Mouse (Mus musculus) MN1 (cell line): ENCODE data around the gene Kcnmb1.

Experiments
- DNase-seq: peaks from one replicate; pipeline ENCODE4 v3.0.0-alpha.2; 2016; ENCODE audit warnings: low spot score

The Kcnmb1 gene

DNA sequence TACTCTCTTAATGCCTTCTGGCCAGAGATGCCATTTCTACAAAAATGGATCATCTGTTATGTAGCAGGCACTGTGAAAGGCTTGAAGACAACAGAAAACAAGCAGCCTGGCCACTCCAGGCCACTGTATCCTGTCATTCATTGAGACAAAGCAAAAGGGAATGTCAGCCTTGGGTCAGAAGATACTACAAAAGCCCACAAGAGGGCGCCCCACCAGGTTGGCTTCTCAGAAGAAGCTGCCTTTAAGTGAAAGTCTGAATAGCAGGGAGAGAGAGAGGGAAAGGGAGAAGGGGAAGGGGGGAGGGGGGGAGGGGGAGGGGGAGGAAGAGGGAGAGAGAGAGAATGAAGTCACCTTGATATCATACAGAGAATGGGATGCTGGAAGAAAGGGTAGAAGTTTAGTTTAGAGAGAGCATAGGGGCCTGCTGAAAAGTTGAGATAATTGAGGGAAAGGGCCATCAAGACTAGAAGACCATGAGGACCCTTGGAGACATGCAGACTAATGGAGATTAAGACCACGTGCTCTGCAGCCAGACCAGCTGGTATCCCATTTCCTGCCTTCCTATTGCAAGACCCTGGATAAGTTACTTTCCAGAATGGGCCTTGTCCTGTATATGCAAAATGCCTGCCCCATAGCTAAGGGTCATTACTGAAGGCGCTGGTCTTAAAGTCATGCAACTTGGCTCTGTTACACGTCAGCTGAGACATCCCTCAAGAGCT is 18.6 kb upstream of the Kcnmb1 start:
- no peak for DNase-seq

DNA sequence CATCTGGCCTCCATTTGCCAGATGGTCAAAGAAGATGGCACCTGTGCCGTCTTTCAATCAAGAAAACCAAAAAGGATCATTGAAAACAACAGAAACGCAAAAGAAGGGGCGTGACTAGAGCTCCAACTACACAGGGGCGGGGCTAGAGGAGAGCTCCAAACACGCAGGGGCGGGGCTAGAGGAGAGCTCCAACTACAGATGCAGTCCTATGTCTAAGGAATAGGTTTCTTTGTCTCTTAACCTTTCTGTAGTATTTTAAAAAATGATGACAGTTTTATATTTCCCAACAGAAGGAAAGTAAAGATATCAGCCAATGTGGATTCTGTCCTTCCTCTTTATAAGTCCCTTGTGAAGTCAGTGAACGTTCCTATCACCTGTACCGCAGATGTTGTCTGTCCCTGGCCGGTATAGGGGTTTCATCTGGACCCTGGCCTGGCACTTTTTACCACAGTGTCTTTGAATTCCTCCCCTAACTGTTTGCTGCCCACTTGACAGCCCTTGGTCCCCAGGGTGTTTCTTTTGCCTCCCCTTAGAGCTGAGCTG is 18.0 kb upstream of the Kcnmb1 start:
- no peak for DNase-seq

DNA sequence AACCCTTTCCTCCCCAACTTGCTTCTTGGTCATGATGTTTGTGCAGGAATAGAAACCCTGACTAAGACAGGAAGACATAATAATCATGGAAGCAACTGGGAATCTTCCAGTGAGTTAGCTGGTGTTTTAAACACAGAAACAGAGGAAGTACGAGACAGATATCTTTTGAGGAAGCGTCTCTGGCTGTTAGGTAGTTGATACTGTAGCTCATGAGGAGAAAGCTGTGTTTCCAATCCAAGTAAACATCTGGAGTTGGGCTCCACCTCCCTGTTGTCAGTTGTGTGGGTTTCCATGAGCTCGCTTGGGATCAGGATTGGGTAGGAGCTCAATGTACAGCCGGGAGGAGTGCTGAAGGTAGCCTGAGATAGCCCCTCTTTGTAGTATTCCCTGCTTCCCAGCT is 16.3 kb upstream of the Kcnmb1 start:
- DNase-seq, result no peak

DNA sequence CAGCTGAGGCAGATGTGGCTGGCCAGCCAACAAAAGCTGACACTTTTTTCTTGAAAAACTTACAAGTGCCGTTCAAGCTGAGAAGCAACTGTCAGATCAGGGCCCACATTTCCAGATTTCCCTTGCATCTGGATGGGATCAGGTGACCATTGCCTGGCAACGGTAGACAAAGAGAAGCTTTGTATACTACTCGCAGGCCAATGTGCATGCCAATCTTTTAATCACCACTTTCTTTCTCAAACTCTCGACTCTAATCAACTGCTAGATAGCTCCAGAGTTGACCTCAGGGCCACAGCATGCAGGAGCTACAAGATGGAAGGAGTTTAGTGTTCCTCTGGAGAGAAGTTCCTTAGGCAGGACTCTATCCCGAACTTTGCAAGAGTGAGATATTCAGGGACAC is 11.7 kb upstream of the Kcnmb1 start:
- DNase-seq, result no peak

DNA sequence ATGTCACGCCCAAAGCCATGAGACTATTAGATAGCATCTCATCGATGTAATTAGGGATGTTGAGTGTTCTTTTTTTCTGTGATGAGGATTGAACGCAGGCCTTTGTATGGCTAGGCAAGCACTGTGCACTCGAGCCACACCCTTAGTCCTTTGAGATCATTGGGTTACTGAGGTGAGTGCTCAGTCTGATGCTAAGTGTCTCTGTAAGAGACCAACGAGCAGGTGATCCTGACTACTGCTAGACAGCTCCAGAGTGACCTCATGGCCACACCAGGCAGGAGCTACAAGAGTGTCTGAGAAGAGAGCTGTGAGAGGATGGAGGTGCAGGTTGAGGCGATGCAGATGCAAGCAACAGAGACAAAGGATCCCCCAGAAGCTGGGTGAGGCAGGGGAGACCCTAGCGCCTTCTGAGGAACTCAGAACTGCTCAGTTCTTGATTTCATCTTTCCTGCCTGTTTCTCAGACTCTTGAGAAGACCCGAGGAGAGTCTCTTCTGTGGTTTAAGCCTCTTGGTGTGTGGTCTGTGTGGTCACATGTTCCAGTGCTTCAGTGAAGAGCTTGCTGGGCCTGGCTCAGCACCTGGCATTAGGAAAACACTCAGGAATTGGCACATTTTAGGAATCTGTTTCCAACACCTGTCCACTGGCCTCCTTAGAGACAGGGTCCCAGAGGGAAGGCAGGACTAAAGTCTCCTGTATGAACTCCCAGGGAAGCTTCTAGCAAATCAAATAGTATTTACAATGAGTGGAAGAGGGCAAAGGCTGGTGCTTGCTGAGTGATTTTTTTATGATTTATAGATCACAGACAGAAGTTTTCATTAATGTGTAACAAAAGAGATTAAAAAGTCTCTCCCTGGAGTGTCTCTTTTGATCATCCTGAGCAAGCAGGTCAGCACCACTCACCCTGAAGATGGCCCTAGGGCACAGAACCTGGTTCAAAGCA is 10.9 kb upstream of the Kcnmb1 start:
- DNase-seq, result no peak

DNA sequence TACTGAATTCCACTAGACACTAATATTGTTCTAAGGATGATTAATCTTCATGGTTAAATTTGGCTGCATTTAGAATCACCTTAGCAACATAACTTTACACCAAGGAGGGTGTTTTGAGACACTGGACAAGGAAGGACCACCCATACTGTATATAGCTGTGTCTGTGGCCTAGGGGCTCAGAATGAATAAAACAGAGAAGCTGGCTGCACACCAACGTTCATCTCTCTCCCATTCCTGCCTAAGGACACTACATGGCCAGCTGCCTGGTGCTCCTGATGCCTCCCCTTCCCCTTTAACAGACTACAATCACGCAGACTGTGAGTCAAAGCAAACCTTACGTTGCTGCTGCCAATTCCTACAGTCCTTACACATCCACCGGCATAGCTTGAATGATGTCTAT is 6.8 kb upstream of the Kcnmb1 start:
- no peak for DNase-seq

DNA sequence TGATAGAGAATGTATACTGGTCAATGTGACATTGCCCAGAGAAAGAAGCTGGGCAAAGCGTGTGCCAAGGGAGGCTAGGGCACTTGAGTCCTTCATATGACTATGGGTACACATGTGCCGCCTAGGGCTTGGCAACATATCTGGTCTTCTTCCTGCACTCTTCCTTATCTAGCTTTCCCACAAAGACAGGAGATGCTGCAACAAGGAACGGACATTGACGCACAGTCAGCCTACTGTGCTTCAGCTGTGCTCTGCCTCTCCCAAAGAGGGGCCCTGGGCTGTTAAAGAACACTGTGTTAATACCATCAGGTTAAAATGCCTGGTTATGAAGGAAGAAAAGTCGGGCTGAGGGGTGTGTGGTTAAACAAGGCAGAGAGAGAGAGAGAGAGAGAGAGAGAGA is 6.2 kb upstream of the Kcnmb1 start:
- no peak for DNase-seq

DNA sequence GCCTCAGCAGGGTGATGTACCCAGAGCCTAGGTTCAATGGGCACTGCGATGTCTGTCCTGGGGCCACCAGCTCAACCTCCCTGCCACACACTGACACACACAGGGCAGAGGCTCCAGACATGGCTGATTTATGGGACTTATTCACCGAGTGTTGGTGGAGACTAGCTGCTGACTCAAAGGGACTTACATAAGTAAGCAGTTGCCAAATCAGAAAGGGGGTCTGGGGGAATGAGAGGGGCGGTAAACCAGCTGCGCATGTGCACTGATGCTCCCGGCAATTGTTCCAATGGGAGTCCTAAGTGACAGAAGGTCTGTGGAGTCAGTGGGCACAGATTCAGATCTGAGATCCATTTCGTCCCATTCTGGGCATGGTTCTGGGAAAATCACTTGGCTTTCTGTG is 5.2 kb upstream of the Kcnmb1 start:
- no peak for DNase-seq

- DNase-seq, result no peak
Observed at GRCm38 (mm10) chr11:33958713-33959112, 4.1 kb upstream of the Kcnmb1 start.

GRCm38 (mm10) chr11:33962178-33962577 is 635 bp upstream of the Kcnmb1 start:
- no peak for DNase-seq

- DNase-seq, result no peak
Observed at GRCm38 (mm10) chr11:33965380-33965779, 2.6 kb downstream of the Kcnmb1 start.

DNA sequence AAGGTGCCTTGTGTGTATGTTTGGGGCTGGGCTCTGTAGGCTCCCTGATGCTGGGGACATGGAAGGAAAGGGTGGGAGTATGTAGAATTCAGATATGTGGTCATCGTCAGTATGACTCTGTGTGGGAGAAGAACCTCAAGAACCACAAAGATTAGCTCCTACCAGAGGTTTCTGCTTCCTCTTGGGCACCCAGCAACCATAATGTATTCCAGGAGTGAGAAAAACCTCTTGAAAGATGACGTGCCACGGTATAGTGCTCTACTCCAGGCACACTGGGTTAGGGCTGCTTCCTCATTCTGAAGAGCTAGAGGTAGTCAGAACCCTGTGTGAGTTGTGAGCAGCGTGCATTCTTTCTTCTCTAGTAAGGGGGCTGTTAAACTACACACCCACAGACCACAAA is 4.9 kb downstream of the Kcnmb1 start:
- DNase-seq, result no peak

DNA sequence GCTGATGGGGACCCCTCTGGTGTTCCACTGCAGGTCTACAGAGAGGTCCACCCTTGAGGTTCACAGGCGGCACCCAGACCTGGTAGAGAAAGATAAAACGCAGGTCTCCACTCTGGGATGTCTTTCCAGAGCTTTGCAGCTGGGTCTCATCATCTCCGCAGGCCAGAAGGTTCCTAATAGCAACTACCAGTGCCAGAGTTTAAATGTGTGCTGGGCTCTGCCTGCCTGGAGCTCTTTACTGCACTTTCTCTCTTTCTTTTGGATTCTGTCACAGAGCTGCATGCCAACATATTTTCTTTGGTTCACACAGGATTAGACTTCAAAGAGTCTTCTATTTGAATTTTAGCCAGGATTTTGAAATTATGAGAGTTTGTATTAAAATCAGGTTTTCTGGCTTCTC is 6.4 kb downstream of the Kcnmb1 start:
- no peak for DNase-seq

DNA sequence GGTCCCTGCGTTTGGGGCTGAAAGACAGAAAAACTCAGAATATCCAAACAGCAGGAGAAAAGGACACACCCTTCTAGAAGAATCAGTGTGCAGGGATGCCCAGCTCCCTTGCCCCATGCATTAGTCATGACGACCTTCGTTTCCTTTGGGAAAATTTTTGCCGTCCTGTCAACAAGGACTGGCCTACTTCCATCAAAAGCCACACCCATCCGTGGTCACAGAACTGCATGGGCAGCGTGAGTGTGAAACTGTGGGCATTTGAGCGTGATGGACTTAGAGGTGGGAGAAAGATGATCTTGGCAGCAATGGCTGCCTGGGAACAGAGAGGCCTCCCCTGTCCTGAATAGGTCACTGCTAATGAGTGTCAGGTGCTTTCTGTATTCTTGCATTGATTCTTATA is 9.3 kb downstream of the Kcnmb1 start:
- DNase-seq, result no peak

DNA sequence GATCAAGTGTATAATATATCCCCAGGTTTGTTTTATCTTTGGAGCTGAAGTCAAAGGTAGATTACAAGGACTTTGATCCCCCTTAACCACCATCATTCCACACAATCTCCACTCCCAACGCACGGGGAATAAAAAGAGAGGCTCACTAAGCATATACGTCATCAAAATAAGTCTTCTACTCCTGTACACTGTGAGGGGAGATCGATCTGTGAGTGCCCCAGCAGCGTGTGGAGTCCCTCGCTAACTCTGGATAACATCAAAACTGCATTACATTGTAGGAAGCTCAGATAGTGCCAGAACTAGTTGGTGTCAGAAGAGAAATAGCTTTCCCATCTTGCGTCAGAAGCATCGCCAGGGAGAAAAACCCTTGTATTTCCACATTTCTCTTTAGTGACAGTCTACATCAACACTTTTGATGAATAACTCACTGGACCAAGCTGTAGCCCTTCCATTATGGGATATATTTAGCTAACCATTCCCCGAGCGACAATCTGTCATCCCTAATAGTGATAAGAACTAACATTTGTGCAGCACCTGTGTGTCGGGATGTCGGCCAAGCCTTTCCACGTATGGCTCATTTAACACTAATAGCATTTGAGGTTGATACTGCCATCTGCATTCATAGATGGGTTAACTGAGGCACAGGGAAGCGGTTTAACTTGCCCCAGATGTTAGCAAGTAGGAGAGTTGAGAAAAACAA is 11.7 kb downstream of the Kcnmb1 start:
- DNase-seq, result no peak

GRCm38 (mm10) chr11:33975121-33975520 is 12.3 kb downstream of the Kcnmb1 start:
- no peak for DNase-seq

- DNase-seq, result no peak
Observed at GRCm38 (mm10) chr11:33980146-33980545, 17.3 kb downstream of the Kcnmb1 start.

- DNase-seq, result no peak
Observed at GRCm38 (mm10) chr11:33986525-33986924, 23.7 kb downstream of the Kcnmb1 start.

DNA sequence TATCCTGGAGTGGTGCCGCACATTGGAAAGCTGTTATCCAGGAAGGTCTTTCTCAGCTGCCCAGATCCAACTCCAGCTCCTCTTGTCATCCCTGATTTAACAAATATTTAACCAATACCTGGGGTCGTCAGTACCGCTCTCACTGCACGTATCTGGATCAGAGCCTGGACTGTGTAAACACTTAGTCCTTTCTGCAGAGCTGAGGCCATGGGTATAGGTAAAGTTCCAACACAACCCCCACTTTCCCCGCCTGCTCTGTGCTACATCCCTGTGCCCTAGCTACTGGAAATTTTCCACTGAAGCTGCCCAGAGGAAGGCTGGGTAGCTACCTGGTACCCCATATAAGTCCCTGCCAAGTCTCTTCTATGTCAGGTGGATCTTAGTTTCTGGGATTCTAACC is 27.2 kb downstream of the Kcnmb1 start:
- DNase-seq, result no peak

DNA sequence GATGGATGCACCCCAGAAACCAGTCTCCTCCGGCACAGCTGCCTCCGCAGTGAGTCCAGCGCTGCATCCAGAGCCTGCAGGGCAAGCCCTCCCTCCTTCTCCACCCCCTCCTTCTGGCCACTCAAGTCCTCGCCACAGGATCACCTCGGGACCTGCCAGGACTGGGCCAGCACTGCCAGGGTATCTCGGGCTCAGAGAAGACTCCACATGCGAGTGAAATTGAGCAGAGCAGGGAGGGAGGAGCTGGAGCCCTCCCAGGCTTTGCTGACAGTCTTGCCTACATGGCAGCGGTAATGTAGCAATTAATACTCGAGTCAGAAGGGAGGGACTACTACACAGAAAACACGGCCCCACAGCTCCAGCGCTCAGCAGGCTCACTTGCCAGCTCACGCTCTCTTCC is 30.1 kb downstream of the Kcnmb1 start, which contains the start of gene Kcnip1:
Gene Kcnip1 (minus strand): TSS at position 215 of the 400 bp plus-strand sequence.
- DNase-seq, result no peak

- no peak for DNase-seq
Observed at GRCm38 (mm10) chr11:33993496-33993895, 30.7 kb downstream of the Kcnmb1 start.

DNA sequence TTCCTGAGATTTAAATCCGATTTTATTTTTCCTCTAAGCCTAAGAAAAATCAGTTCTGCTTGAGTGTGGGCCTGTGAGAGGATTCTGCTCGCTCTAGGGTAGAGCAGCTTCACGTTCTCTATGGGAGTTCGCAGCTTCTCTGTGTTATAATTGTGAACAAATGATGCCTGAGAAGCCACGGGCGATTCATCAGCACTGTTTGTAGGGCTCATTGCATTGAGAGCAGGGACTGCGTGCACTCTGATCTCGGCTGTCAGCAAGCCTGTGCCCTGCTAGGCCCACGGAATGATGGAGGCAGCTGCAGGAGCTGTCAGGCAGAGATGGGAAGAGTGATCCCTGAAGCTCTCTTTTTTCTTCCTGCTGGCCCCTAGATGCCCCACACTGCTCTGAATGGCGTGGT is 35.4 kb downstream of the Kcnmb1 start:
- no peak for DNase-seq
